Mouse (Mus musculus) bone marrow macrophage, adult 2 months (primary cell): ENCODE data around the gene Yars2. TPM values are rescaled to one million over a fixed set of nuclear protein-coding genes. Genes with fewer than 3 reads are reported as not detected.
A peak's percentile ranks its signal among the peaks of the same experiment; 100 is the strongest.
"Not testable (repeated sequence)": the region's sequence is repeated elsewhere in the genome, so short reads cannot be mapped to it uniquely, and the experiment has no call there.

Experiments used
- H3K27ac ChIP-seq: 2 replicates; pipeline ENCODE4 v1.5.1; 2012; ENCODE audit warnings: low read depth, low read length; ENCODE audit not compliant: insufficient read depth
- H3K4me1 ChIP-seq: 2 replicates; pipeline ENCODE4 v1.6.1; 2012; ENCODE audit warnings: low read length; ENCODE audit not compliant: control insufficient read depth, insufficient read depth
- H3K4me3 ChIP-seq: 2 replicates; pipeline ENCODE4 v1.5.1; 2012; ENCODE audit warnings: mild to moderate bottlenecking, low read length, moderate library complexity; ENCODE audit not compliant: insufficient read depth
- CTCF ChIP-seq: IDR thresholded peaks from 2 replicates; pipeline ENCODE4 v1.5.1; 2012; ENCODE audit warnings: low read depth, mild to moderate bottlenecking, low read length, moderate library complexity
- POLR2A ChIP-seq: IDR thresholded peaks from 2 replicates; pipeline ENCODE4 v1.6.1; 2012; ENCODE audit warnings: mild to moderate bottlenecking, low read depth, low read length, borderline replicate concordance
- polyA plus RNA-seq: library from polyadenylated mRNA; stranded (reverse); fragments of >200 nt; gene quantifications from 2 replicates; pipeline ENCODE4 v1.2.4, GENCODE M21; 2012; ENCODE audit not compliant: missing spikeins, insufficient read depth, insufficient read length

Gene Yars2
- polyA plus RNA-seq, 1 experiment: 9.7 TPM

GRCm38 (mm10) chr16:16303138-16303827 is 518 bp downstream of the Yars2 start:
- H3K27ac ChIP-seq: peak overlapping the region; percentile 57
- H3K4me3 ChIP-seq: peak overlapping the region; percentile 89
- peaks cover 8% of the 10 kb centered on the region for H3K4me1 ChIP-seq
- no peak; the same call in 1 of the 2 replicates for TF ChIP-seq CTCF
- no peak for TF ChIP-seq POLR2A

GRCm38 (mm10) chr16:16303888-16304287 is 1.1 kb downstream of the Yars2 start:
- TF ChIP-seq CTCF: no peak
- TF ChIP-seq POLR2A: no peak
- H3K4me3 ChIP-seq: peak overlapping the region; percentile 89
- H3K4me1 ChIP-seq: peaks cover 8% of the 10 kb centered on the region
- peak overlapping the region; percentile 57; the same call in 1 of the 2 replicates for H3K27ac ChIP-seq

GRCm38 (mm10) chr16:16311319-16311718 is 8.6 kb downstream of the Yars2 start:
- TF ChIP-seq POLR2A (no peak), CTCF (no peak)
- Histone ChIP-seq H3K4me3 (no peak overlapping the region), H3K4me1 (no peaks in the 10 kb centered on the region), H3K27ac (no peak overlapping the region)

GRCm38 (mm10) chr16:16325775-16326336 is 23.1 kb downstream of the Yars2 start:
- Histone ChIP-seq H3K27ac (no peak overlapping the region), H3K4me1 (no peaks in the 10 kb centered on the region), H3K4me3 (no peak overlapping the region)
- no peak for TF ChIP-seq POLR2A
- no peak for TF ChIP-seq CTCF

- TF ChIP-seq POLR2A: no peak
- TF ChIP-seq CTCF: no peak
- Histone ChIP-seq H3K27ac (no peak overlapping the region), H3K4me3 (no peak overlapping the region), H3K4me1 (0 out of 2 replicates have a peak, but pooled peaks cover 2% of the 10 kb centered on the region)
Observed at GRCm38 (mm10) chr16:16346420-16346819, 43.7 kb downstream of the Yars2 start.

- peaks cover 3% of the 10 kb centered on the region; the same call in 1 of the 2 replicates for H3K4me1 ChIP-seq
- TF ChIP-seq CTCF (no peak), POLR2A (no peak)
- peak overlapping the region; percentile 73 for H3K4me3 ChIP-seq
- H3K27ac ChIP-seq: no peak overlapping the region
Observed at GRCm38 (mm10) chr16:16357908-16358307, 55.1 kb downstream of the Yars2 start.

GRCm38 (mm10) chr16:16358481-16359100 is 55.8 kb downstream of the Yars2 start, which contains the start of gene Dnm1l:
TSS of gene Dnm1l (minus strand) at chr16:16358959.
- TF ChIP-seq CTCF (no peak), POLR2A (0 out of 2 replicates have a peak, but pooled peaks have one; percentile 77)
- peak within 1 kb of the TSS; percentile 64 for H3K27ac ChIP-seq
- H3K4me1 ChIP-seq: peaks cover 3% of the 10 kb centered on the region; the same call in 1 of the 2 replicates
- peak within 1 kb of the TSS; percentile 73 for H3K4me3 ChIP-seq

- H3K4me1 ChIP-seq, H3K27ac ChIP-seq: not testable (repeated sequence)
- H3K4me3 ChIP-seq: peak overlapping the region; percentile 73
Observed at GRCm38 (mm10) chr16:16359101-16359482, 56.3 kb downstream of the Yars2 start.

Other genes with a start within 250 kb of the Yars2 start
- 0.35 TPM in 1 of 2 replicates, not detected in the other for gene Pkp2, start 89.6 kb upstream of the Yars2 start, polyA plus RNA-seq
- 39.0 and 40.9 TPM in 2 replicates for gene Dnm1l, start 56.0 kb downstream of the Yars2 start, polyA plus RNA-seq